Mouse (Mus musculus): ENCODE data around the gene Iqschfp.

DNA sequence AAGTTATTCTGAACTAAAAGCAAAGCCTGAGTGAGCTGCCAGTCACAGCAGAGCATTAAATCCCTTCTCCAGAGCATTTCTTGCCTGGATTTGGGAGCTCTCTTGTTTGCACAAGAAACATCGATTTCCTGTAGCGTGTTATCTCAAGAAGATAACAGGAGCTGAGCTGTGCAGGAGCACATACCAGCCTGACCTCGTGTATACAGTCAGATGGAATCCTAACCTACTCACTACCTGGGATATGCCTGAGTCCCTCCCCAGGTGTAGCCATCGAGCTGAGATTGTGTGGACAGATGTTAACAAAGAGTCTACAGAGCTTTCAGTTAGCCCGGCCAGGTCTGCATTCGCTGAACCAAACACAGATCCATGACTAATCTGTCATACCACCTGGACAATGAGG is 666.7 kb downstream of the Iqschfp start:
- TF ChIP-seq CTCF (IDR thresholded peaks at IDR 0.05; ENCODE audit: borderline replicate concordance, insufficient read depth, low read depth, low read length) (no peak), POLR2A (IDR thresholded peaks at IDR 0.05; ENCODE audit: borderline replicate concordance, insufficient read depth, low read length) (no peak)
